Mouse (Mus musculus) erythroblast, embryonic 14.5 days (primary cell): ENCODE results near the gene Dusp2.

Source experiments
- GATA1 ChIP-seq: IDR thresholded peaks from 2 replicates; pipeline ENCODE4 v1.6.1; 2012; ENCODE audit warnings: low read length, inconsistent platforms, mixed read lengths
- TAL1 ChIP-seq: IDR thresholded peaks from 3 replicates; pipeline ENCODE4 v1.6.1; 2012; ENCODE audit warnings: low read length, inconsistent platforms, mixed read lengths

- no peak for TF ChIP-seq GATA1
- TF ChIP-seq TAL1: no peak
Measured at GRCm38 (mm10) chr2:127310246-127310645, 25.7 kb upstream of the Dusp2 start.
